Mouse (Mus musculus) macrophage (primary cell): ENCODE results near the gene Mc3r. TPM values are rescaled to one million over a fixed set of nuclear protein-coding genes. Genes with fewer than 3 reads are reported as not detected.

Source experiments
- H3K27ac ChIP-seq: fragments of 350-480 bp; formaldehyde crosslinking; 2 replicates; pipeline ENCODE4 v1.9.0; 2021
- H3K36me3 ChIP-seq: fragments of 350-480 bp; formaldehyde crosslinking; 2 replicates; pipeline ENCODE4 v1.9.0; 2021; ENCODE audit errors: inconsistent target
- H3K4me3 ChIP-seq: fragments of 350-480 bp; formaldehyde crosslinking; 2 replicates; pipeline ENCODE4 v1.9.0; 2021; ENCODE audit errors: inconsistent target
- H3K79me2 ChIP-seq: fragments of 350-480 bp; formaldehyde crosslinking; 2 replicates; pipeline ENCODE4 v1.9.0; 2021; ENCODE audit errors: inconsistent target
- WGBS: methylation state at CpG from one replicate; pipeline ENCODE4 v1.1.7; 2026; ENCODE audit warnings: inconsistent platforms; ENCODE audit not compliant: missing documents; 5-methylcytosine and 5-hydroxymethylcytosine counted together
- polyA plus RNA-seq: library from polyadenylated mRNA; stranded (reverse); fragments of 250-400 nt; gene quantifications from 3 replicates; pipeline ENCODE4 v1.2.4, GENCODE M21; 2018; ENCODE audit warnings: inconsistent platforms

The Mc3r gene
- polyA plus RNA-seq, 1 experiment from 2014 or later: not detected

- 27% methylated on average over 14 of the region's 14 CpGs for WGBS
- H3K27ac ChIP-seq: no peak overlapping the region
- no peak overlapping the region for H3K4me3 ChIP-seq
- no peaks in the 10 kb centered on the region for H3K79me2 ChIP-seq
- no peaks in the 10 kb centered on the region for H3K36me3 ChIP-seq
These were observed 51.0 kb downstream of the Mc3r start for GRCm38 (mm10) chr2:172299126-172299921.

Other genes with a start within 250 kb of the Mc3r start
- not detected in 3 replicates for gene Cbln4, start 205.0 kb upstream of the Mc3r start, polyA plus RNA-seq
- 7.8 to 11.4 TPM (median 8.2 TPM) in 3 replicates for gene Fam210b, start 97.1 kb downstream of the Mc3r start, polyA plus RNA-seq
- gene Aurka, start 122.0 kb downstream of the Mc3r start, polyA plus RNA-seq: 1.9 to 8.0 TPM (median 6.1 TPM) in 3 replicates
- gene Cstf1, start 122.2 kb downstream of the Mc3r start, polyA plus RNA-seq: 12.6 to 20.9 TPM (median 16.2 TPM) in 3 replicates
- gene Cass4, start 145.3 kb downstream of the Mc3r start, polyA plus RNA-seq: 0.40 to 3.1 TPM (median 0.60 TPM) in 3 replicates
- 128 to 215 TPM (median 170 TPM) in 3 replicates for gene Rtf2, start 192.1 kb downstream of the Mc3r start, polyA plus RNA-seq
- gene Gcnt7, start 210.1 kb downstream of the Mc3r start, polyA plus RNA-seq: not detected in 3 replicates
- gene Fam209, start 224.0 kb downstream of the Mc3r start, polyA plus RNA-seq: 0.55 to 0.76 TPM in 2 of 3 replicates, not detected in the other